Mouse (Mus musculus): ENCODE measurements around the gene Actc1.

DNA sequence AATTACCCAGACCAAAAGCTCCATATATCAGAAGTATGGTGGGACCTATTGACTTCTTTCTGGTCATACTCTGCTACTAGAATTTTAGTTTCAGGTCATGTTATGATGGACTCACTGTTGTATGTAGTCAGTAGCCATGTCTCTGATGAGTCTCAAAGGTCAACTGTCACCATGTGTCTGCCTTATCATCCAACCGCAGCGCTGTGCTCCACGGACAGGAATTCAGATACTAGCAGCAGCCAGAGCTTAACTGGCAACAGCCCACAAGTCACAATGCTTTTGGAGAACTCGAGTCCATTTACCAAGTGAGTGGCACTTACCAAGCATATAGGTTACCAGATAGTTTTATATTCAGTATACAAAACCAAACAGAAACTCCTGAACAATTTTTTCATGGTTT, 44.3 kb upstream of the Actc1 start:
- TF ChIP-seq KAT2A (IDR thresholded peaks at IDR 0.05; ENCODE audit: insufficient replicate concordance, low read length): no peak
- TF ChIP-seq MAX (IDR thresholded peaks at IDR 0.05; ENCODE audit: low read length): no peak
- no peak for TF ChIP-seq POLR2A (IDR thresholded peaks at IDR 0.05; ENCODE audit: low read depth, low read length)
- no peak for TF ChIP-seq ETS1 (conservative IDR thresholded peaks at IDR 0.05; ENCODE audit: low read depth, low read length)

Data from CH12.LX (cell line).